Mouse (Mus musculus): ENCODE data around the gene Ubqln4. TPM values are rescaled to one million over a fixed set of nuclear protein-coding genes. Genes with fewer than 3 reads are reported as not detected.

Ubqln4 gene
- polyA plus RNA-seq, 1 experiment from 2014 or later: 61.6 TPM

DNA sequence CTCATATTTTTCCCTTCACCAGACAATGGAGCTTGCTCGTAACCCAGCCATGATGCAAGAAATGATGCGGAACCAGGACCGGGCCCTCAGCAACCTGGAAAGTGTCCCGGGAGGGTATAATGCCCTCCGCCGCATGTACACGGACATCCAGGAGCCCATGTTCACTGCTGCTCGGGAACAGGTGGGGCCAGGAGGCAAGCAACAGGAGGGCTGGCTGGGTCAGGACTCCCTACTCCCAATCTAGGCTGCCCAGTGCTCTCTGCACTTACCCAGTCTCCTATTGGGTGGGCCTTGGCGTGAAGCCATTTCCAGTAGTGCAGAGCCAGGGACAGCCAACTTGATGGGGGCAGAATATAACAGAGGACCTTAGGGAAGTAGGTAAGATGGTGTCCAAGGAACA is 6.0 kb downstream of the Ubqln4 start:
- H3K4me2 ChIP-seq (replicated peaks): no peak overlapping the region
- H3K27ac ChIP-seq: no peak overlapping the region
- 91% methylated on average over 9 of the region's 9 CpGs for WGBS
- H3K27me3 ChIP-seq (replicated peaks): no peaks in the 10 kb centered on the region
- H3K36me3 ChIP-seq: peaks cover 83% of the 10 kb centered on the region
- ATAC-seq (ENCODE audit: low FRiP score, low read depth): no peak
- H3K9ac ChIP-seq: no peak overlapping the region
- H3K4me3 ChIP-seq: no peak overlapping the region
- H3K9me3 ChIP-seq: no peaks in the 10 kb centered on the region
- peaks cover 12% of the 10 kb centered on the region for H3K4me1 ChIP-seq

- WGBS: 69% methylated on average over 4 of the region's 4 CpGs
- peaks cover 92% of the 10 kb centered on the region for H3K36me3 ChIP-seq
- H3K27ac ChIP-seq: no peak overlapping the region
- H3K27me3 ChIP-seq (replicated peaks): no peaks in the 10 kb centered on the region
- H3K9ac ChIP-seq: no peak overlapping the region
- ATAC-seq (ENCODE audit: low FRiP score, low read depth): peak; percentile 29; the same call in 1 of the 2 replicates
- no peaks in the 10 kb centered on the region for H3K9me3 ChIP-seq
- no peaks in the 10 kb centered on the region for H3K4me1 ChIP-seq
- H3K4me3 ChIP-seq: no peak overlapping the region
- no peak overlapping the region for H3K4me2 ChIP-seq (replicated peaks)
Observed at GRCm38 (mm10) chr3:88561989-88562388, 8.4 kb downstream of the Ubqln4 start.

DNA sequence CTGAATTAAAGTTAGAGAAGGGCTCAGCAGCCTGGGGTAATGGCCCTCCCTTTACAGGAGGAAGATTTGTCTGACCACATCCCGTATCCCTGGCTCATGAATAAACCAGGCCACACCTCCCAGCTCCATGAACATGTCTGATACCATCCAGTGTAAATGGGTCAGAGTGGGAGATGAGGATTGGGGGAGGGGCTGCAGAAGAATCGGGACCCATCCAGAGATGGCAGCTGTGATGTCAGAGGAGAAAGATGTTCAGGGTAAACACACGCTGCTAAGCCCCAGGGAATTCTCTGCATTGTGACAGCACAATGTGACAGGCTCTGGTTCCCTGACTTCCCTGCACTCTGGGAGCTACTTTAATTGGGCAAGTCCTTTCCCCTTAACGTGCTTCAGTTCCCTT is 9.9 kb downstream of the Ubqln4 start:
- Histone ChIP-seq H3K4me1 (no peaks in the 10 kb centered on the region), H3K27ac (no peak overlapping the region), H3K4me2 (replicated peaks) (no peak overlapping the region), H3K4me3 (no peak overlapping the region), H3K27me3 (replicated peaks) (no peaks in the 10 kb centered on the region), H3K9ac (no peak overlapping the region), H3K36me3 (peaks cover 95% of the 10 kb centered on the region), H3K9me3 (no peaks in the 10 kb centered on the region)
- no peak for ATAC-seq (ENCODE audit: low FRiP score, low read depth)
- WGBS: 63% methylated on average over 4 of the region's 4 CpGs

DNA sequence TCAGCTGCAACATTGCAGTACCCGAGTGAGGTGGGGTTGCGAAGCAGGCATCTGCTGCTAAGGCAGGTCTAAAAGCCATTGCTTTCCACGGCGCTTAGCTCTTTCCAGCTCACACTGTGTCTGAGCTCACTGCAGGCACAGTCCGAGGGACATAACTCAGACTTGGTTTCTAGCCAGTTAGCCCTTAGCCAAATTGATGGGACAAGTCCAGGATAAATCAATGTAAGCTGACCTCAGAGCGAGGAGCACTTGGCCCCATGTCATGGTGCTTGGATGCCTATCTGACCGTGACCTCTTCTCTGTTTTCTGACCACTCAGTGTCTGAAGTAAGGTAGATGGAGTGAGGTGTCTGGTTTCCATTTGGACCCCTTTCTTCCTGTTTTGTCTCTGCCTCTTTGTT is 10.4 kb downstream of the Ubqln4 start:
- H3K4me3 ChIP-seq: no peak overlapping the region
- WGBS: 92% methylated on average over 7 of the region's 7 CpGs
- H3K9me3 ChIP-seq: no peaks in the 10 kb centered on the region
- peaks cover 95% of the 10 kb centered on the region for H3K36me3 ChIP-seq
- H3K4me1 ChIP-seq: no peaks in the 10 kb centered on the region
- no peak overlapping the region for H3K9ac ChIP-seq
- H3K4me2 ChIP-seq (replicated peaks): no peak overlapping the region
- ATAC-seq (ENCODE audit: low FRiP score, low read depth): no peak
- H3K27me3 ChIP-seq (replicated peaks): no peaks in the 10 kb centered on the region
- H3K27ac ChIP-seq: no peak overlapping the region

DNA sequence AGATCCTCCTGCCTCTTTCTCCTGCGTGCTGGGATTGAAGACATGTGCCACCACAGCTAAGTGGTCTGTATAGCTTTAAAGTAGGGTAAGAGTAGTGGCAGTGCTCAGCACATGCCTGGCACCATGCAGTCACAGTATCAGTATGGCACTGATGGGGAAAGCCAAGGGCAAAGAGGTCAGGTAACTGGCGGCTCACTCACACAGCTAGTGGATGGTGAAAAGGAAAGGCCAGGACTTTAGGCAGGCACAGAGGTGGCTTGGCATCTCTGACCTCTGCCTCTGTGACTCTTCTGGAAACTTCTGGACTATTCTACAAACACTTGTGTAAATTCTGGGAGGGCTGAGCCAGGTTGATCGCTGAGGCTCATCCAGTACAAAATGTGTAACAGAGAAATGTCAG is 12.6 kb downstream of the Ubqln4 start:
- H3K9me3 ChIP-seq: no peaks in the 10 kb centered on the region
- peaks cover 91% of the 10 kb centered on the region for H3K36me3 ChIP-seq
- no peak overlapping the region for H3K4me2 ChIP-seq (replicated peaks)
- ATAC-seq (ENCODE audit: low FRiP score, low read depth): no peak
- H3K9ac ChIP-seq: no peak overlapping the region
- no peak overlapping the region for H3K27ac ChIP-seq
- no peak overlapping the region for H3K4me3 ChIP-seq
- WGBS: 95% methylated on average over 3 of the region's 3 CpGs
- no peaks in the 10 kb centered on the region for H3K27me3 ChIP-seq (replicated peaks)
- H3K4me1 ChIP-seq: no peaks in the 10 kb centered on the region

GRCm38 (mm10) chr3:88566536-88567061 is 13.0 kb downstream of the Ubqln4 start:
- no peaks in the 10 kb centered on the region for H3K4me1 ChIP-seq
- peaks cover 86% of the 10 kb centered on the region for H3K36me3 ChIP-seq
- no peak for ATAC-seq (ENCODE audit: low FRiP score, low read depth)
- H3K27me3 ChIP-seq (replicated peaks): no peaks in the 10 kb centered on the region
- WGBS: 95% methylated on average over 4 of the region's 4 CpGs
- no peaks in the 10 kb centered on the region for H3K9me3 ChIP-seq
- H3K9ac ChIP-seq: no peak overlapping the region
- no peak overlapping the region for H3K4me2 ChIP-seq (replicated peaks)
- no peak overlapping the region for H3K4me3 ChIP-seq
- H3K27ac ChIP-seq: no peak overlapping the region

DNA sequence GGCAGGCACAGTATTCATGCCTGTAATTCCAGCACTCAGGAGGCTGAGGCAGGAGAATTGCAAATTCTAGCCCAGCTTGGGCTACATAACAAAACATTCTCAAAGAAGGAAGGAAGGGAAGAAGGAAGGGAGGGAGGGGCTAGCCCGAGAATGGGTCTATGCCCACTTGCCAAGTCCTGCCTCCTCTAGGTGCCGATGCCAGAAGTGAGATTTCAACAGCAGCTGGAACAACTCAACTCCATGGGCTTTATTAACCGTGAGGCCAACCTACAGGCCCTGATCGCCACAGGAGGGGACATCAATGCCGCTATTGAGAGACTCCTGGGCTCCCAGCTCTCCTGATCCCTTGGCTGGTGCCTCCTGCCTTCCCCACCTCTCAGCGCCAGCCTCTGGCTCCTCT is 14.3 kb downstream of the Ubqln4 start:
- Histone ChIP-seq H3K9me3 (no peaks in the 10 kb centered on the region), H3K27ac (no peak overlapping the region), H3K4me3 (no peak overlapping the region), H3K36me3 (peaks cover 77% of the 10 kb centered on the region), H3K4me2 (replicated peaks) (no peak overlapping the region), H3K4me1 (no peaks in the 10 kb centered on the region), H3K27me3 (replicated peaks) (no peaks in the 10 kb centered on the region), H3K9ac (no peak overlapping the region)
- WGBS: 95% methylated on average over 6 of the region's 6 CpGs
- ATAC-seq (ENCODE audit: low FRiP score, low read depth): no peak

GRCm38 (mm10) chr3:88568615-88569014 is 15.1 kb downstream of the Ubqln4 start:
- H3K9ac ChIP-seq: no peak overlapping the region
- H3K27ac ChIP-seq: no peak overlapping the region
- H3K9me3 ChIP-seq: no peaks in the 10 kb centered on the region
- 91% methylated on average over 2 of the region's 2 CpGs for WGBS
- no peaks in the 10 kb centered on the region for H3K4me1 ChIP-seq
- no peaks in the 10 kb centered on the region for H3K27me3 ChIP-seq (replicated peaks)
- H3K36me3 ChIP-seq: peaks cover 70% of the 10 kb centered on the region
- no peak overlapping the region for H3K4me3 ChIP-seq
- ATAC-seq (ENCODE audit: low FRiP score, low read depth): no peak
- no peak overlapping the region for H3K4me2 ChIP-seq (replicated peaks)

GRCm38 (mm10) chr3:88569093-88569492 is 15.5 kb downstream of the Ubqln4 start:
- 96% methylated on average over 2 of the region's 2 CpGs for WGBS

GRCm38 (mm10) chr3:88569694-88570093 is 16.1 kb downstream of the Ubqln4 start:
- WGBS: 93% methylated on average over 5 of the region's 5 CpGs
- H3K27ac ChIP-seq: no peak overlapping the region
- no peak overlapping the region for H3K4me2 ChIP-seq (replicated peaks)
- ATAC-seq (ENCODE audit: low FRiP score, low read depth): no peak
- peaks cover 59% of the 10 kb centered on the region for H3K36me3 ChIP-seq
- no peak overlapping the region for H3K9ac ChIP-seq
- H3K4me1 ChIP-seq: no peaks in the 10 kb centered on the region
- no peaks in the 10 kb centered on the region for H3K9me3 ChIP-seq
- no peak overlapping the region for H3K4me3 ChIP-seq
- H3K27me3 ChIP-seq (replicated peaks): no peaks in the 10 kb centered on the region

More at GRCm38 (mm10) chr3:88569093-88569492, 15.5 kb downstream of the Ubqln4 start:
- Histone ChIP-seq H3K4me2 (replicated peaks) (no peak overlapping the region), H3K4me3 (no peak overlapping the region), H3K9me3 (no peaks in the 10 kb centered on the region), H3K27me3 (replicated peaks) (no peaks in the 10 kb centered on the region), H3K36me3 (peaks cover 65% of the 10 kb centered on the region), H3K27ac (no peak overlapping the region), H3K9ac (no peak overlapping the region), H3K4me1 (no peaks in the 10 kb centered on the region)
- ATAC-seq (ENCODE audit: low FRiP score, low read depth): no peak

DNA sequence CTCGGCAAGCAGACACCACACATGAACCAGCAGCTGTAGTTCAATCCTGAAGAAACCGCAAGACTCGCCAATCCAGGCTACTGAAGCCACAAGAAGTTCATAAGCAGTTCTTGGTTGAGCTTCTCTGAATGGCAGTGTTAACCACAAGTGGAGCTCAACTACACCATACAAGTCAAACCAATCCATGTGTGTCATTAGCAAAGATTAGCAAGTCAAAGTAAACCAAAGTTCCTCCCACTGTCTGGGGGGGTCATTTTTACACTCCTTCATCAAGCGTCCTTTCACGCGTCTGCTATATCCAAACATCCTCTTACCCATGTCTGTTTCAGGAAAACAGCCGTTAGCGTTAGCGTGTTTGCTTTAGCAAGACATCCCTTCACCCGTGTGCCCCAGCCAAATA is 16.8 kb downstream of the Ubqln4 start:
- 95% methylated on average over 10 of the region's 10 CpGs for WGBS
- peaks cover 53% of the 10 kb centered on the region for H3K36me3 ChIP-seq
- no peaks in the 10 kb centered on the region for H3K9me3 ChIP-seq

DNA sequence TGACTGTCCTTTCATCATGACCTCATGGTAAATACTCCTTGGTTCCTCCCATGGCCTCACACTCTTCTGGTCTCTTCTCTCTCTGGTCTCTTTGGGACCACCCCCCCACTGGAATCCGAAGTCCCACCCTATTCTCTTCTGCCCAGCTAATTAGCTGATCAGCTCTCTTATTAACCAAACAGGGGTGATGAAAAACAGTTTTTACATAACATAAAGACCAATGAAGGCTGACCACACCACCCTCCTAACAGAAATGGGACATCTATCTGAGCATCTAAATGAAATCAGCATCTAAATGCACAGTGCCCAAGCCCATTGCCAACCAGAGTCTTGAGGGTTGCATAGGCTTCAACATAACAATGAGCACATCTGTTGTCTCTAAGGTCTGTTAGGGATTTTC is 18.3 kb downstream of the Ubqln4 start:
- ATAC-seq (ENCODE audit: low FRiP score, low read depth): no peak
- Histone ChIP-seq H3K9me3 (no peaks in the 10 kb centered on the region), H3K36me3 (peaks cover 38% of the 10 kb centered on the region), H3K27ac (no peak overlapping the region), H3K4me3 (no peak overlapping the region), H3K4me2 (replicated peaks) (no peak overlapping the region), H3K4me1 (no peaks in the 10 kb centered on the region), H3K27me3 (replicated peaks) (no peaks in the 10 kb centered on the region), H3K9ac (no peak overlapping the region)
- 76% methylated on average over 1 of the region's 1 CpGs for WGBS

More for the DNA sequence above, 16.8 kb downstream of the Ubqln4 start:
- no peak overlapping the region for H3K4me2 ChIP-seq (replicated peaks)
- no peaks in the 10 kb centered on the region for H3K4me1 ChIP-seq
- no peak overlapping the region for H3K4me3 ChIP-seq
- H3K27ac ChIP-seq: no peak overlapping the region
- H3K9ac ChIP-seq: no peak overlapping the region
- H3K27me3 ChIP-seq (replicated peaks): no peaks in the 10 kb centered on the region
- ATAC-seq (ENCODE audit: low FRiP score, low read depth): no peak

- peaks cover 28% of the 10 kb centered on the region for H3K36me3 ChIP-seq
- no peak overlapping the region for H3K9ac ChIP-seq
- 70% methylated on average over 2 of the region's 2 CpGs for WGBS
- H3K4me2 ChIP-seq (replicated peaks): no peak overlapping the region
- ATAC-seq (ENCODE audit: low FRiP score, low read depth): no peak
- H3K27me3 ChIP-seq (replicated peaks): no peaks in the 10 kb centered on the region
- no peak overlapping the region for H3K27ac ChIP-seq
- no peak overlapping the region for H3K4me3 ChIP-seq
- no peaks in the 10 kb centered on the region for H3K4me1 ChIP-seq
- no peaks in the 10 kb centered on the region for H3K9me3 ChIP-seq
Observed at GRCm38 (mm10) chr3:88572835-88573234, 19.3 kb downstream of the Ubqln4 start.

Measured in neural tube, embryonic 12.5 days (tissue).